Mouse (Mus musculus): ENCODE measurements around the gene Cenpa. TPM values are rescaled to one million over a fixed set of nuclear protein-coding genes. Genes with fewer than 3 reads are reported as not detected.

Gene Cenpa
- polyA plus RNA-seq, 1 experiment = 161 TPM

- no peak overlapping the region for H3K4me3 ChIP-seq (ENCODE audit: control insufficient read depth, insufficient read depth, low read length)
- H3K27ac ChIP-seq (ENCODE audit: control insufficient read depth, insufficient read depth, low read length) = no peak overlapping the region
- WGBS = 86% methylated on average over 4 of the region's 4 CpGs
- no peak for DNase-seq
- H3K27me3 ChIP-seq (ENCODE audit: control insufficient read depth, insufficient read depth, low read length) = no peaks in the 10 kb centered on the region
- no peaks in the 10 kb centered on the region for H3K36me3 ChIP-seq (ENCODE audit: control insufficient read depth, insufficient read depth, low read length)
- peaks cover 12% of the 10 kb centered on the region for H3K4me1 ChIP-seq (replicated peaks; ENCODE audit: control insufficient read depth, insufficient read depth, low read length)
- TF ChIP-seq CTCF (IDR thresholded peaks at IDR 0.05; ENCODE audit: borderline replicate concordance, control insufficient read depth, extremely low read depth, insufficient read depth, low read length, poor library complexity) (no peak), POLR2A (IDR thresholded peaks at IDR 0.05; ENCODE audit: control insufficient read depth, extremely low read depth, insufficient read depth, low read length, poor library complexity) (no peak)
Measured at GRCm38 (mm10) chr5:30649558-30649957, 17.0 kb upstream of the Cenpa start.

GRCm38 (mm10) chr5:30650756-30651155, 15.8 kb upstream of the Cenpa start:
- TF ChIP-seq POLR2A (IDR thresholded peaks at IDR 0.05; ENCODE audit: control insufficient read depth, extremely low read depth, insufficient read depth, low read length, poor library complexity) (no peak), CTCF (IDR thresholded peaks at IDR 0.05; ENCODE audit: borderline replicate concordance, control insufficient read depth, extremely low read depth, insufficient read depth, low read length, poor library complexity) (no peak)
- Histone ChIP-seq H3K27me3 (ENCODE audit: control insufficient read depth, insufficient read depth, low read length) (no peaks in the 10 kb centered on the region), H3K4me3 (ENCODE audit: control insufficient read depth, insufficient read depth, low read length) (no peak overlapping the region), H3K4me1 (replicated peaks; ENCODE audit: control insufficient read depth, insufficient read depth, low read length) (peaks cover 12% of the 10 kb centered on the region), H3K36me3 (ENCODE audit: control insufficient read depth, insufficient read depth, low read length) (no peaks in the 10 kb centered on the region), H3K27ac (ENCODE audit: control insufficient read depth, insufficient read depth, low read length) (no peak overlapping the region)
- 70% methylated on average over 3 of the region's 3 CpGs for WGBS
- DNase-seq = no peak

GRCm38 (mm10) chr5:30651554-30651953, 15.0 kb upstream of the Cenpa start:
- Histone ChIP-seq H3K4me1 (replicated peaks; ENCODE audit: control insufficient read depth, insufficient read depth, low read length) (peaks cover 12% of the 10 kb centered on the region), H3K27ac (ENCODE audit: control insufficient read depth, insufficient read depth, low read length) (no peak overlapping the region), H3K27me3 (ENCODE audit: control insufficient read depth, insufficient read depth, low read length) (no peaks in the 10 kb centered on the region), H3K36me3 (ENCODE audit: control insufficient read depth, insufficient read depth, low read length) (0 out of 2 replicates have a peak, but pooled peaks cover 2% of the 10 kb centered on the region), H3K4me3 (ENCODE audit: control insufficient read depth, insufficient read depth, low read length) (no peak overlapping the region)
- TF ChIP-seq POLR2A (IDR thresholded peaks at IDR 0.05; ENCODE audit: control insufficient read depth, extremely low read depth, insufficient read depth, low read length, poor library complexity) = no peak
- TF ChIP-seq CTCF (IDR thresholded peaks at IDR 0.05; ENCODE audit: borderline replicate concordance, control insufficient read depth, extremely low read depth, insufficient read depth, low read length, poor library complexity) = no peak
- WGBS = 90% methylated on average over 3 of the region's 3 CpGs
- DNase-seq = no peak

- H3K4me1 ChIP-seq (replicated peaks; ENCODE audit: control insufficient read depth, insufficient read depth, low read length) = peaks cover 10% of the 10 kb centered on the region
- no peak overlapping the region for H3K4me3 ChIP-seq (ENCODE audit: control insufficient read depth, insufficient read depth, low read length)
- no peaks in the 10 kb centered on the region for H3K27me3 ChIP-seq (ENCODE audit: control insufficient read depth, insufficient read depth, low read length)
- no peak for TF ChIP-seq POLR2A (IDR thresholded peaks at IDR 0.05; ENCODE audit: control insufficient read depth, extremely low read depth, insufficient read depth, low read length, poor library complexity)
- TF ChIP-seq CTCF (IDR thresholded peaks at IDR 0.05; ENCODE audit: borderline replicate concordance, control insufficient read depth, extremely low read depth, insufficient read depth, low read length, poor library complexity) = no peak
- no peak for DNase-seq
- H3K27ac ChIP-seq (ENCODE audit: control insufficient read depth, insufficient read depth, low read length) = no peak overlapping the region
- peaks cover 3% of the 10 kb centered on the region; the same call in 1 of the 2 replicates for H3K36me3 ChIP-seq (ENCODE audit: control insufficient read depth, insufficient read depth, low read length)
- WGBS = 88% methylated on average over 6 of the region's 6 CpGs
Measured at GRCm38 (mm10) chr5:30653246-30653645, 13.3 kb upstream of the Cenpa start.

GRCm38 (mm10) chr5:30655042-30655441, 11.5 kb upstream of the Cenpa start:
- Histone ChIP-seq H3K27ac (ENCODE audit: control insufficient read depth, insufficient read depth, low read length) (no peak overlapping the region), H3K36me3 (ENCODE audit: control insufficient read depth, insufficient read depth, low read length) (peaks cover 3% of the 10 kb centered on the region; the same call in 1 of the 2 replicates), H3K4me3 (ENCODE audit: control insufficient read depth, insufficient read depth, low read length) (no peak overlapping the region), H3K4me1 (replicated peaks; ENCODE audit: control insufficient read depth, insufficient read depth, low read length) (no peaks in the 10 kb centered on the region), H3K27me3 (ENCODE audit: control insufficient read depth, insufficient read depth, low read length) (no peaks in the 10 kb centered on the region)
- TF ChIP-seq POLR2A (IDR thresholded peaks at IDR 0.05; ENCODE audit: control insufficient read depth, extremely low read depth, insufficient read depth, low read length, poor library complexity) = no peak
- no peak for TF ChIP-seq CTCF (IDR thresholded peaks at IDR 0.05; ENCODE audit: borderline replicate concordance, control insufficient read depth, extremely low read depth, insufficient read depth, low read length, poor library complexity)
- DNase-seq = no peak
- WGBS = 95% methylated on average over 8 of the region's 8 CpGs

GRCm38 (mm10) chr5:30655526-30656195, 10.9 kb upstream of the Cenpa start:
- Histone ChIP-seq H3K4me1 (replicated peaks; ENCODE audit: control insufficient read depth, insufficient read depth, low read length) (no peaks in the 10 kb centered on the region), H3K36me3 (ENCODE audit: control insufficient read depth, insufficient read depth, low read length) (peaks cover 3% of the 10 kb centered on the region; the same call in 1 of the 2 replicates), H3K27me3 (ENCODE audit: control insufficient read depth, insufficient read depth, low read length) (no peaks in the 10 kb centered on the region), H3K4me3 (ENCODE audit: control insufficient read depth, insufficient read depth, low read length) (no peak overlapping the region), H3K27ac (ENCODE audit: control insufficient read depth, insufficient read depth, low read length) (no peak overlapping the region)
- no peak for DNase-seq
- 98% methylated on average over 6 of the region's 6 CpGs for WGBS
- TF ChIP-seq CTCF (IDR thresholded peaks at IDR 0.05; ENCODE audit: borderline replicate concordance, control insufficient read depth, extremely low read depth, insufficient read depth, low read length, poor library complexity) (no peak), POLR2A (IDR thresholded peaks at IDR 0.05; ENCODE audit: control insufficient read depth, extremely low read depth, insufficient read depth, low read length, poor library complexity) (no peak)

Data from thymus, adult 2 months (tissue).